Mouse (Mus musculus) layer of hippocampus, postnatal 14 days (tissue): ENCODE results near the gene Foxp1. TPM values are rescaled to one million over a fixed set of nuclear protein-coding genes. Genes with fewer than 3 reads are reported as not detected.
A peak's percentile ranks its signal among the peaks of the same experiment; 100 is the strongest.

Experiments used
- DNase-seq, 2 experiments: peaks; one replicate each; pipeline ENCODE4 v3.0.0; 2021 to 2022; ENCODE audit warnings: low spot score in 2 of 2, mixed read lengths in 1 of 2
- total RNA-seq, 2 experiments: library from RNA; stranded (reverse); gene quantifications; 2 replicates each; pipeline ENCODE4 v1.2.3; 2021

Foxp1 gene
- total RNA-seq, 2 experiments from 2014 or later = 95.0 to 96.7 TPM

DNA sequence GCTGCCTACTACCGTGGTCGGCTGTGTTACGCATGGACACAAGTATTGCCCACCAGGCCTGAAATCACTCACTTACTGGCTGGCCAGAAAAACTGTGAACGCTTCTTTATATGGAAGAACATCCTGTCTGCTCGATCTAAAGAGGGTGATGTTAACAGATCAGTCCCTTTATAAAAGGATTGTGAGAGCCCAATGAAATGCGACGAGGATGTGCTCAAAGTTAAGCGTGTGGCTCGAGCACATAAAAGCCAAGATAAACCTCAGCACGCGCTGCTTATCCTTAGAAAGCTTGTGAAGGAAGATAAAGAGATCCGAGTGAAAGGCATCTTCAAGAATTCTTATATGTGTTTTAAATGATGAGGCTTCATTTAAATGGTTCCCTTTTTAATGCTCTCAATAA lies 126.8 kb downstream of the Foxp1 start:
- DNase-seq = no peak

GRCm38 (mm10) chr6:99394801-99395200 lies 127.7 kb downstream of the Foxp1 start:
- DNase-seq = no peak

DNA sequence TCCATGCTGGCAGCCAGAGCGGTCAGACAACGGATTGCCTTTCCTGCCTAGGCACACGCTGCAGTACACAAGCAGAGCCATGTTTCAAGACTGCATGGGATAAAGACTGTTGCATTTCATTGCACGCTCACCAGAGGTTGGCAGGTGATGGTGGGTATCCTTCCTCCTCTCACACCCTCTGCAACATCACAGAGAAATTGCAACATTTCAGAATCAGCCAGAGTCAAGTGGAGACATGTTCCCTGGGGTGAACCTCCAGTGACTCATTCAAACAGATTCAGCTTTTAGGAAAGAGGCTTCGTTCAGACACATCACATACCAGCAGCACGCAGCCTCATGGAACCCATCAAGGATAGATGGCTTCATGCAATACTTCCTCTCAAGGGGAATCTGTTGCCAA lies 130.0 kb downstream of the Foxp1 start:
- DNase-seq = no peak

- no peak for DNase-seq
Observed at GRCm38 (mm10) chr6:99388741-99389675, 133.5 kb downstream of the Foxp1 start.

DNA sequence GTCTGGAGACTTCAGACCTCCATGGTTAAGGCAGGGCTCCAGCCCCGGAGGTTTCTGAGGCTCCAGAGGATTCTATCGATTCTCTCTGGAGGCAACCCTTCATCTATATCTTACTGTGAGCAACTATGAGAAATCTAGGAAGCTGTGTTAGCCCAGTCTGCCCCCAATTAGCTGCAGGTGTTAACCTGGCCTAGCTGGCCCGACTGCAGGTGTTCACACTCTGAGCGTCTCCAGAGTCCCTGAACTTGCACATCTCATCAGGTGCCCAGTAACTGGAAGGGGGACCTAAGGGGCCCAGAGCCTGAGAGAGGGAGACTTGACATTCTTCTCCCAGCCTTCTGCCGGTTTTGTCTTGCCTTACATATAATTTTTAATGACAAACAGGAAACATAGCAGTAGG lies 134.5 kb downstream of the Foxp1 start:
- DNase-seq = no peak

GRCm38 (mm10) chr6:99385059-99385604 lies 137.4 kb downstream of the Foxp1 start:
- DNase-seq = no peak

GRCm38 (mm10) chr6:99383846-99384472 lies 138.6 kb downstream of the Foxp1 start:
- DNase-seq = no peak

- DNase-seq = no peak
Observed at GRCm38 (mm10) chr6:99380146-99380545, 142.4 kb downstream of the Foxp1 start.

GRCm38 (mm10) chr6:99378997-99379710 lies 143.4 kb downstream of the Foxp1 start:
- DNase-seq = no peak

DNA sequence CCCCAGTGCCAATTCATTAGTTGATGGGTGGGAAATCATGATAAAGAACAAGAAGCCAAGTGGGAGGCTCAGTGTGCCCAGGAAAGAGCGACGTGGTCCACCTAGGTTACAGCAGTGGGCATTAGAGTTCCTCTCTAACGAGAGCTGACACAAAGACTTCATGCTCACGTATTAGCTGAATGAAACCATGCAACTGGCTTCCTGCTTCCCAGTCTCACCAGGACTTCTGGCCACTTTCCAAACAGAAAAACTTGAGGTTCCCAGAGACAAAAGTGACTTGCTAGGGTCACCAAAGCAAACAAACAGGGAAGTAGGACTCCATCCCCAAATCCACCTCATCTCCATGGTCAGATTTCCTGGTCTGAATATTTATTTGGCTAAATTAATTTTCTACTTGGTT lies 144.8 kb downstream of the Foxp1 start:
- no peak for DNase-seq

- no peak for DNase-seq
Observed at GRCm38 (mm10) chr6:99377131-99377530, 145.4 kb downstream of the Foxp1 start.

DNA sequence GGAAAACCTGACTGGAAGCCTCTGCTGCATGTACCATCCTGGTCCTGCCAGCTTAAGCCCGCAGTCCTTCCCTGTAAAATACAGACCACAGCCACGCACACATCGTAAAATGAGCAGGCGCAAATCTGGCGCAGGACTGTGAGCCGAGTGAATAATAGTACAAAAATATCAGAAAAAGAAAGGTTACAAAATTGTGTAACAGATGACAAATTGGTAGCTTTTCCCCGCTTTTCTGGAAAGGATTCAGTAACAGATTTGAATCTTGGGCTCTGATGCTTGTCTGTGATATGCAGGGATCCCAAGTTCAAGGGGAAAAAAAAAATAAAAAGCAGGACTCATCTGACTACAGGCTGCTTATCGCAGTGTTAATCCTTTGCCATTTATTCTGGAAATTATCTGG lies 145.8 kb downstream of the Foxp1 start:
- DNase-seq = peak in 1 of 2 experiments; percentile 68

GRCm38 (mm10) chr6:99375865-99376264 lies 146.7 kb downstream of the Foxp1 start:
- DNase-seq = no peak

DNA sequence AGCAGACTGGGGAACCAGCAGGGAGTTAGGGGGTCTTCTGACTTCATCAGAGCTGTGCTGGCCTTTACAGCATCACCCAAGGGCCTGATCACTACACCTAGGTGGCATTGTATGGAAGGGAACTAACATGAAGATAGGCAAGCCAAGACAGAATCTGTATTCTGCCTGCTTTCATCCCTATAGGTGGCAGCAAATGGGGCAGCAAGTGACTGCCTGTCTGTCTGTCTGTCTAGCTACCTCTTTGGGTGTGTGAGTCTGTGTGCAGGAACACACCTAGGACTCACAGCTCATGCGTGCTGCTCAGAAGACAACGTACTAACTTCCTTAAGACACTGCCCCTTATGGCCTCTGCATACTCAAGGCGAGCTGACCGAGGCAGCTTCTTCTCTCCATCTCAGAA lies 147.1 kb downstream of the Foxp1 start:
- DNase-seq = no peak

- DNase-seq = no peak
Observed at GRCm38 (mm10) chr6:99374448-99375271, 147.9 kb downstream of the Foxp1 start.

- no peak for DNase-seq
Observed at GRCm38 (mm10) chr6:99372427-99372826, 150.1 kb downstream of the Foxp1 start.

GRCm38 (mm10) chr6:99372016-99372415 lies 150.5 kb downstream of the Foxp1 start:
- DNase-seq = no peak

DNA sequence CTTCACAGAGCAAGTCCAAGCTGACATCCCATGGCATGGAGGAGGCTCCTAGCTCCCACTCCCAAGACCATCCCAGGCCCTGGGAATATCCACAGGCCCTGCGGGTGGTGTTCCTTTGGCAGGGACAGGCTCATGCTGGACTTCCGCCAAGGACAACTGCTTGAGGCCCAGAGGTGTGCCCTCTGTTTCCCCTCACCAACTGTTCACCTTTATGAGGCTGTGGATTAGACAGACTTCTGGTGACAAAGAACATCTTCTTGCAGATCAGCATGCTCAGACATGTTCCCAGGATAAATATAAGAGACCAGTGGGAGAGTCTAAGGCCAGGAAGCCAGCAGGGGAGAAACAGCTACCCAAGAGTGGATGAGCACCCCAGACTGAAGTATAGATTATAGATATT lies 152.6 kb downstream of the Foxp1 start:
- no peak for DNase-seq

GRCm38 (mm10) chr6:99369156-99369555 lies 153.4 kb downstream of the Foxp1 start:
- no peak for DNase-seq

- no peak for DNase-seq
Observed at GRCm38 (mm10) chr6:99368118-99368753, 154.3 kb downstream of the Foxp1 start.
